Mouse (Mus musculus): ENCODE results near the gene Atf4.
A peak's percentile ranks its signal among the peaks of the same experiment; 100 is the strongest.

Gene Atf4

DNA sequence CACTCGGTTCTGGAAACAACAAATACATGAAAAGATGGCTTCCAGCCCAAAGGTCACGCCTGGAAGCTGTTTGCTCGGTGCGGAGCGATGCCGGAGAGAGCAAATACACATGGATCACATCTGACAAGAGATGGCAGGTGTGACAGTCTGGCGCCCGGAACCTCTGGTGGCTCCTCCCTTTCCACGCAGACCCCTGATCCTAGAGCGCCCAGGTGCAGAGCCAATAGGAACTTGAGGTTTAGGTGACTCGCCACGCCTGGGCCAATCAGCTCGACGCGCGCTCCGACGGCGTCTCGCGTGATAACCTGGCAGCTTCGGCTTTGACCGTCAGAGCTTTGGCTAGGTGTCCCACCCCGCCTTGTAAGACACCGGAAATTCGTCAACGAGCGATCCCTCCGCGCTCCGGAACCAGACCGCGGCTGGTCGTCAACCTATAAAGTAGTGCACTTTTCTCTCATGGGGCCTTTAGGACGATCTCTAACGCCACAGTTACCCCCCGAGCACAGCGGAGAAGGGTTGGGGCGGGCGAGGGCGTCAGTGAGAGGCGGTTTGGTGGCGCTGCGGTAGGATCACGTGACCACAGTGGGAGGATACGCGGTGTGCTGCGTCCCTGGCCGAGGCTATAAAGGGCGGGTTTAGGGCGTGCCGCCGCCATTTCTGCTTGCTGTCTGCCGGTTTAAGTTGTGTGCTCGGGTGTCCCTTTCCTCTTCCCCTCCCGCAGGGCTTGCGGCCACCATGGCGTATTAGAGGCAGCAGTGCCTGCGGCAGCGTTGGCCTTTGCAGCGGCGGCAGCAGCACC is at the start of gene Atf4:
TSS of gene Atf4 (plus strand) at position 338 of the 799 bp plus-strand sequence.
- DNase-seq (ENCODE audit: low spot score): peak; percentile 98

DNA sequence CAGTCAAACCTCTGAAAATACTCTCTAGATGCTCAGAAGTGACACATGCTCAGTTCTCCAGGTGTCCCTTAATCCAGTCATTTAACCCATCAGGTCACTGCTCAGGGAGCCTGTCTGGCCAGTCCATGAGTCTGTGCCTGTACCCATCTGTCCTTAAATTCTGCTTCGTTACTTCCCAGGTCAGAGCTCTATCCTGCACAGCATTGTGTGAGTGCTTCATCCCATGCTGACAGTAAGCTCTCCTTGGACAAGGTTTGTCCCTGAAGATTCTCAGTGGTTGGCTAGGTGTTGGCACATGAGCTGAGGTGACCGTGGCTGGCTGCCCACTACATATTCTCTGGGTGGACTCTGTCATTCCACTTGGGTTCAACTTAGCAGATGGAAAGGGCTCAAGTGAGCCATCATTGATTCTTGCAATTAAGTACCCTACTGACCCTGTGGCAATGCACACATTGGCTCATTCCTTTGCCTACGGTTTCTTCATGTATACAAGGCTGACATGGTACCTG is 48.9 kb upstream of the Atf4 start:
- no peak for DNase-seq (ENCODE audit: low spot score)

DNA sequence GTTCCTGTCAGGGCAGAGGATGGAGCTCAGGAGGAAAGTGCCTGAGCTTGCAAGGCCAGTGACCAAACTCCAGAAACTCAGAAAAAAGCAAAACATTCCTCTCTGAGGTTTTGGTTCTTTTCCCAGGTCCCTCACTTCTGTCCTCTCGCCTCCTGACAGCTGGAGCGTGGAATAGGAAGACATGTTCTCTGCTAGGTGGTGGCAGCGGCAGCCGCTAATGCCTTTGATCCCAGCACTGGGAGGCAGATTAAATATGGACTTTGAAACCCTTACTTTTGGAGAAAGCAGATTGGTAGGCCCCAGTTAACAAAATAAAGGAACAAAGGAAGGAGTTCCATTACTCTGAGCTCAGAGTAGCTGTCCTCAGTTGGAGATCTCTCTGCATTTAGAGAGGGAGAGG is 46.5 kb upstream of the Atf4 start:
- DNase-seq (ENCODE audit: low spot score): no peak

DNA sequence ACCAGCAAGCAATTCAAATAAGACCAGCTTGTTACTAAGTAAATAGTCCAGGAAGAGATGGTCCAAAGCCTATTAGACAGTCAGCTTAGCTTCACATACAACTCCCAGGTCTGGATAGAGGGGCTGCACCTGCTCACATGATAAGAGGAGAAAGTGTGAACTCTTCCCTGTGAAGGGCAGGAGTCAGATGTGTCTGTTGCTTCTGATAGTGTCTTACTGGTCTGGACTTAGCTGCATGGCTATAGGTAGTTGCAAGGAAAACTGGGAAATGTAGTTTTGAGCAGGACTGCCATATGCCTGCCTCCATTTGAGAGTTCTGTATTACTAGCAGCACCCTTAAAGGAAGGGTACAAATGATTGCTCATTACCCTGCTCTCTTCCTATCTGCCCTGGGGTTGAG is 41.3 kb upstream of the Atf4 start:
- DNase-seq (ENCODE audit: low spot score): no peak

DNA sequence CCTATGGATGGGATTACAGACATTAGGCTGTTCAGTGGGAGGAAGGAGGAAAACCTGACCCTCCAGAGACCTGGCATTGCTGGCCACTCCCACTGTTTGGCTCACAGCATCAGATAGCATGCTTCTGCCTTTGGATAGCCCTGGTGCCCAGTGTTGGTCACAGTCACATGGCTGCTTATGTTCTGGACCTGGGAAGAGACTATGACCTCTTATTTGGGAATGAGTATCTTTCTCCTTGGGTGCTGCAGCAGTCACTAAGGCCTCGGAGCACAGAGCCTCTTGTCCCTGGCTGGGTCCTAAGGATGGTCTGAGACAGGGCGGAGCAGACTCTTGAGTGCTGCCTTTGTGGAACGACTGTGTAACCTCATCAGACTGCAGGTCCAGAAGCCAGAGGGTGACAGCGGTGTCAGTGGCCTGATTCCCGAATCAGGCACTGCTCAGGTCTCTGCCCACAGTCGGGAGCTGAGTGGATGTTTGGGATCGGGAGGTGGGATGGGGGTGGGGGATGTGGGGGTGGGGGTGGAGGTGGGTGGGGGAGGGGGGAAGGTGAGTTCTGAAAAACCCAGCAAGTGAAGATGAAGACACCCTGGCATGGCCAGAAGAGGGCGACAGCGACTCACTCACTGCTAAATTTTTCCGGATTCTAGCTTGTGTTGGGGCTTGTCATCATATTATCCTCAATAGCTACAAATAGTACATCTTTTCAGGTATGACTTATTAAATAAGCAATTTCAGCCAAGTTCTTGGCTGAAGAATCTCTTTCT is 39.1 kb upstream of the Atf4 start:
- DNase-seq (ENCODE audit: low spot score): no peak

DNA sequence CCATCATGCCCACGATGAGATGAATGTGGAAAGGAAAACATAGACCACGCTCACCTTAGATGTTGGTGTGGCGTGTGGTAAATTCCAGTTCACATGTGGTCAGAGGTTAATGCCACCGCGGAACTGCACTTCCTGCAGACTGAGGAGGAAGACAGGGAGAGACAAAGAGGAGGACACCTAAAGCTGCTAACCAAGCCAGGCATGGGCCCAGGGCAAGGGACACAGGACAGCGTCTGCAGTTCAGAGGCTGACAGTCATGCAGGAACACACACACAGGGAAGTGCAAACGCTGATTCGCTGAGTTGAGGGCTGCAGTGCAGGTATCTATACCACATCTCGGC is 38.5 kb upstream of the Atf4 start:
- DNase-seq (ENCODE audit: low spot score): no peak

GRCm38 (mm10) chr15:80217476-80217875 is 37.5 kb upstream of the Atf4 start:
- DNase-seq (ENCODE audit: low spot score): no peak

- DNase-seq (ENCODE audit: low spot score): no peak
Measured at GRCm38 (mm10) chr15:80219211-80219610, 35.8 kb upstream of the Atf4 start.

GRCm38 (mm10) chr15:80219705-80220657 is 35.0 kb upstream of the Atf4 start:
- DNase-seq (ENCODE audit: low spot score): no peak

DNA sequence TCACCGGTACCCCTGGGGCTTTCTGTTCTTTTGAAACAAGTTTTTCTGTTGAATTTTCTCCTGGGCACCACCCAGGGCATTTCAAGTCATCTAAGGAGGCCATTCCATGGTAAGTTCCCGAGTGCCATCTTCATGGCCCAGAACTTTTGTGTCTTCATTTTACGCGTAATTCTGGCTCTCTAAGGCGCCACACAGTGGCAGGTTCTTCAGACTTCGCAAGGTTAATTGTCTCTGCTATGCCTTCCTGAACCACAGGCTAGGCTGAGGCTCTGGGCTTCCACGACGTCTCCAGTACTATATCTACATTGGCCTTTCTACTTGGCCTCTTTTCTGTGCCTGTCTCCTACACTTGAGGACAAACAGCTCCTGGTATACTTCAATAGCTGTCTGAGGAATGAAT is 34.0 kb upstream of the Atf4 start:
- DNase-seq (ENCODE audit: low spot score): no peak

DNA sequence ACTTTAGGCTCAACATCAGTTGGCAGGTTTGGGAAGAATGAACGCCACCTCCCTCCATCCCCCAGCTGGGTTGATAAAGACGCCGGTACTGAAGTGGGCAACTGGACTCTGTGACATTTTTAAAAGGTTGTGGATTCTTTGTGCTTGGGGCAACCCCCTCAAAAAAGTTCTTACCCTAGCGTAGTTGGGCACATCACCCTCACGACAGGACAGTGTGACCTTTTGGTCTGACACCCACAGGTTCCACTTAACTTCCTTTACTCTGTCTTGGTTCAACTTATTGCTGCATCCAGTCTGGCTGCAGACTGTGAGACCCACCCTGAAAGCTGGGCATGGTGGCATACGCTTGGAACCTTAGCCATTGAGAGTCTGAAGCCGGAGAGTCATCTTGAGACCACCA is 31.2 kb upstream of the Atf4 start:
- DNase-seq (ENCODE audit: low spot score): no peak

GRCm38 (mm10) chr15:80225208-80225607 is 29.8 kb upstream of the Atf4 start:
- peak; percentile 38 for DNase-seq (ENCODE audit: low spot score)

DNA sequence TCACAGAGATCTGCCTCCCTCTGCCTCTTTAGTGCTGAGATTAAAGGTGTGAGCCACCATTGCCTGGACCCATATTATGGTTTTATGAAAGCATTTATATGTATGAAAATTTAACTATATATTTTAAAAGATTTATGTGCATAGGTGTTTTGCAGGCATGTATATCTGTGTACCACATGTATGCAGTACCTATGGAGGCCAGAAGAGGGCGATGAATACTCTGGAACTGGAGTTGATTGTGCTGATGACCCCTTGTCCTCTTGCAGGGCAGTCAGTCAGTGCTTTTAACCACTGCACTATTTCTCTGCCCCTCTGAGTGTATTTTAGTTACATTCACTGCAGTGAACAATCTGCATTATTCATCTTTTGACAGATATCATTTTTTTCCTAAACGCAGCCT is 29.2 kb upstream of the Atf4 start:
- DNase-seq (ENCODE audit: low spot score): no peak

- DNase-seq (ENCODE audit: low spot score): no peak
Measured at GRCm38 (mm10) chr15:80228071-80228800, 26.7 kb upstream of the Atf4 start.

- DNase-seq (ENCODE audit: low spot score): no peak
Measured at GRCm38 (mm10) chr15:80232331-80232730, 22.7 kb upstream of the Atf4 start.

- no peak for DNase-seq (ENCODE audit: low spot score)
Measured at GRCm38 (mm10) chr15:80233053-80233452, 21.9 kb upstream of the Atf4 start.

GRCm38 (mm10) chr15:80233733-80234509 is 21.1 kb upstream of the Atf4 start, which contains the start of gene Mief1:
Gene Mief1, plus strand, starts transcription at chr15:80234018.
- DNase-seq (ENCODE audit: low spot score): peak; percentile 84

DNA sequence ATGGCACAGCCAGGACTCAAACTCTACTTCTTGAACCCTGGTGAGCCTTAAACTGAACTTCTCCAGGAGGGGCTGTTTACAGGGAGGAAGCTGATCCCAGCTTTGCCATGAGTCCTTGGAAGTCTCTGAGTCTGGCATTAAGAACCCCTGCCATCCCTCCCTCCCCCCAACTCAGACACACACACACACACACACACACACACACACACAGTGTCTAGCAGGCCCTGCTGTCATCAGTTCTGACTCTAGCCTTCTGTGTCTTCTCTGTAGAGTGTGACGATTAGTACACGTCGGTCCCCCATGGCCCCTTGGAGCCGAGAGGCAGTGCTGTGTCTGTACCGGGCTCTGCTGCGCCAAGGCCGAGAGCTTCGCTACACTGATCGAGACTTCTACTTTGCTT is 19.4 kb upstream of the Atf4 start, which contains the start of gene AC140267.1:
TSS of gene AC140267.1 (plus strand) at position 301 of the 400 bp plus-strand sequence.
- DNase-seq (ENCODE audit: low spot score): no peak

DNA sequence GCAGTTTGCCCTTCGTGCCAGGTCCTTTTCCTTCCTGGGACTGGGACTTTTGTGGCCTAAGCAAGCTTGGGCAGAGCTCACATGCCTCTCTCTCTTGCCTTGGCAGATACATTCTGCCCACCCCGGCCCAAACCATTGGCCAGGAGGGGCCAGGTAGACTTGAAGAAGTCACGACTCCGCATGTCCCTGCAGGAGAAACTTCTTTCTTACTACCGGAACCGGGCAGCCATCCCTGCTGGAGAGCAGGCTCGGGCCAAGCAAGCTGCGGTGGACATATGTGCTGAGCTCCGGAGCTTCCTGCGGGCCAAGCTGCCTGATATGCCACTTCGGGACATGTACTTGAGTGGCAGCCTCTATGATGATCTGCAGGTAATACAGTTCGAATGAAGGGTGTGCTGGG is 6.8 kb upstream of the Atf4 start:
- DNase-seq (ENCODE audit: low spot score): no peak

DNA sequence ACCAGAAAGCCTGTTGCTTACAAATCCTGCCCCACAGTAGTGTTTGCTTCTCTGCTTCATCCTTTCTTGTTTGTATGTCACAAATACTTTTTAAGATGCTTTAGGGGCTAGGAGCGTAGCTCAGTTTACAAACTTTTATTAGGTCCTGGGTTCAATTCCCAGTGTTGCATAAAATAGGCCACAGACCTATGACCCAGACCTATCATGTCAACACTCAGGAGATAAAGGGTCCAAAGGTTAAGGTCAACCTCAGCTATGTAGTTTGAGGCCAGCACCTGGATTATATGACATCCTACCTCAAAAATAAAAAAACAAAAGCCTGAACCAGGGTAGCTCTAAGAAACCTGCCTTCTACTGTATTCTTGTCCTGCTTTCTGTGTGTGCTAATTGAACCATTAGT is 6.4 kb upstream of the Atf4 start:
- DNase-seq (ENCODE audit: low spot score): no peak

DNA sequence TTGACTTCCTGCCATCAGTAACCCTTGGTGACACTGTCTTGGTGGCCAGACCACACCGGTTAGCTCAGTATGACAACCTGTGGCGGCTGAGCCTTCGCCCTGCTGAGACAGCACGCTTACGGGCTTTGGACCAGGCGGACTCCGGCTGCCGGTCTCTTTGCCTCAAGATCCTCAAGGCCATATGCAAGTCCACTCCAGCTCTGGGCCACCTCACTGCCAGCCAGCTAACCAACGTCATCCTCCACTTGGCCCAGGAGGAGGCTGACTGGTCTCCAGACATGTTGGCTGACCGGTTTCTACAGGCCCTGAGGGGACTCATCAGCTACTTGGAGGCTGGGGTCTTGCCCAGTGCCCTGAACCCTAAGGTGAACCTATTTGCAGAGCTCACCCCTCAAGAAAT is 5.3 kb upstream of the Atf4 start:
- no peak for DNase-seq (ENCODE audit: low spot score)
